Mouse (Mus musculus): ENCODE measurements around the gene 9930111J21Rik2. TPM values are rescaled to one million over a fixed set of nuclear protein-coding genes. Genes with fewer than 3 reads are reported as not detected.
"Not testable (repeated sequence)": the region's sequence is repeated elsewhere in the genome, so short reads cannot be mapped to it uniquely, and the experiment has no call there.

9930111J21Rik2 gene
- polyA plus RNA-seq, 1 experiment from 2014 or later, result 0.41 TPM

DNA sequence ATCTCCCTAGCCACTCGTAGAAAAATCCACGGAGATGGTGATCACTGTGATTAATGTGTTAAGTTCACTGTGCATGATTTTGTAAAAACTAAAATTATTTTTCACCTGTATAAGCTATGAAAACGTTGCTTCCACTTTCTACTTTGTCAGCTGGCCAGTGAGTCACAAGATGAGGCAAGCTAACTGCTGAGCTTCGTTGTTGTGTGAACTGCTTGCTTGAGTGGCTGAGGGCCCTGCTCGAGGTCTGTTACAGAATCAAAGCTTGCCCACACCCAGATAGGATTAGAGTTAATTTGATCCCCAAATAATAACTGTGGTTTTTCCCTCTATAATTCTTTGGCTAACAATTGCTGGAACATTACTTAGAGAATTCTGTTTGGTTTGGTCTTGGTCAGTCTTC is 852 bp upstream of the 9930111J21Rik2 start:
- not testable (repeated sequence) for H3K27me3 ChIP-seq (ENCODE audit: control insufficient read depth, insufficient read depth, low read length); H3K27ac ChIP-seq; H3K4me3 ChIP-seq (replicated peaks; ENCODE audit: low read length); H3K4me2 ChIP-seq (replicated peaks); H3K4me1 ChIP-seq (replicated peaks; ENCODE audit: control insufficient read depth, insufficient read depth, low read length); DNase-seq (ENCODE audit: low spot score); ATAC-seq (ENCODE audit: low FRiP score); H3K9me3 ChIP-seq (ENCODE audit: control insufficient read depth, low read length); H3K36me3 ChIP-seq (replicated peaks; ENCODE audit: control insufficient read depth, insufficient read depth); H3K9ac ChIP-seq
- no CpG with 5 or more reads among the region's 5 CpGs for WGBS

DNA sequence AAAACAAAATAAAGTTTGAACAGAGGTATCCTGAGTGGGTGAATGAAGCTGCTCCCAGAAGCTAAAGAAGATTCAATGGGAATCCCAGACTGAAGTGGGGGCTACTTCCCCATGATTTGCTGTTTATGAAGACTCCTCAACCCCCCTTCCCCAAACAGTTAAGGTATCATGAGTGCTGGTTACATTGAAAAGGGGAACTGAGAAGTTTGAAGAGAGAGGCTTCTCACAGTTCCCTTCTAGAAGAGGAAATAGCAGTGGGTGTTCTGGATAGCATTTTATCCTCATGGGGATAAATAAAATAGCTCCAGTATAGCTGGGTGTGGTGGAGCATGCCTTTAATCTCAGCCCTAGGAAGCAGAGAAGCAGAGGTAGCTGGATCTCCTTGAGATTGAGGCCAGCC is 978 bp downstream of the 9930111J21Rik2 start:
- not testable (repeated sequence) for ATAC-seq (ENCODE audit: low FRiP score); H3K4me2 ChIP-seq (replicated peaks); H3K27ac ChIP-seq

DNA sequence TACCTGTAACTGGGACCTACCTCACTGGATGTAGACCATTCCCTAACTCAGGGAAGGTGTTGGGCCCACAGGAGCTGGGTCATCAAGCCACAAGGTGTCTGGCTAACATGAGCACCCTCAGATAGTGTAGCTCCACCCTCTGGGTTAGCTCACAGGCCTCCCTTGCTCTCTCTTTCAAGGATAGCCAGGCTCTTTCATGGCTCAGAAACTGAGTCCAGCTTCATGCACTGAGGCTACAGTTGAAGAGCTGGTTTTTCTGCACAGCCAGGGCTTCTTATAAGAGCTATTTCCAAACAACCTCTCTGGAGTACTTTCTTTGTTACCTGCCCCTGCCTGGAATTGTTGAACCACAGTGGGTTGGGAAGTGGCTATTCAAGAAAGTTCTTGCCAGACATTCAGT is 39.0 kb downstream of the 9930111J21Rik2 start:
- H3K9ac ChIP-seq; H3K27me3 ChIP-seq (ENCODE audit: control insufficient read depth, insufficient read depth, low read length); DNase-seq (ENCODE audit: low spot score); H3K27ac ChIP-seq; H3K4me2 ChIP-seq (replicated peaks); ATAC-seq (ENCODE audit: low FRiP score); H3K4me1 ChIP-seq (replicated peaks; ENCODE audit: control insufficient read depth, insufficient read depth, low read length); H3K9me3 ChIP-seq (ENCODE audit: control insufficient read depth, low read length); H3K36me3 ChIP-seq (replicated peaks; ENCODE audit: control insufficient read depth, insufficient read depth); H3K4me3 ChIP-seq (replicated peaks; ENCODE audit: low read length): not testable (repeated sequence)

More for the DNA sequence above, 978 bp downstream of the 9930111J21Rik2 start:
- not testable (repeated sequence) for DNase-seq (ENCODE audit: low spot score); H3K36me3 ChIP-seq (replicated peaks; ENCODE audit: control insufficient read depth, insufficient read depth); H3K9me3 ChIP-seq (ENCODE audit: control insufficient read depth, low read length); H3K4me1 ChIP-seq (replicated peaks; ENCODE audit: control insufficient read depth, insufficient read depth, low read length); H3K27me3 ChIP-seq (ENCODE audit: control insufficient read depth, insufficient read depth, low read length); H3K4me3 ChIP-seq (replicated peaks; ENCODE audit: low read length); H3K9ac ChIP-seq

DNA sequence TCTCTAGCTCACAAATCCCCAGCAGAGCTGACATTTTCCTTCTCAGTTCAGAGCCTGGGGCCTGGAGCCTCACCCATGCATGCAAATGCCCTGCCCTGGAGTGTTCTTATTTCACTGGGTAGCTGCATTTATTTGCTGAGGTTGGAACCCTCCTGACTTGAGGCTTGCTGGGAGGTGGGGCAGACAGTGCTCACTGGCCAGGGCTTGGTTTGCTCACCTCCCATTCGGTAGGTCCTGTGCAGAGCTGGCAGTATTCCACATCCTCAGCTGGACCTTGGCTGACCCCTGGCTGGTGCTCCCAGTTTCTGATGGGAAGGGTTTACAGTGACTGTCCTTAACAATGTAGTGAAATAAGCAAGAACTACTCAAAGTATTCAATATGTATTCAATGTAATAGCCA is 44.3 kb downstream of the 9930111J21Rik2 start:
- H3K27me3 ChIP-seq (ENCODE audit: control insufficient read depth, insufficient read depth, low read length); H3K27ac ChIP-seq; H3K9ac ChIP-seq; ATAC-seq (ENCODE audit: low FRiP score); DNase-seq (ENCODE audit: low spot score); H3K36me3 ChIP-seq (replicated peaks; ENCODE audit: control insufficient read depth, insufficient read depth); H3K4me3 ChIP-seq (replicated peaks; ENCODE audit: low read length); H3K4me2 ChIP-seq (replicated peaks); H3K4me1 ChIP-seq (replicated peaks; ENCODE audit: control insufficient read depth, insufficient read depth, low read length); H3K9me3 ChIP-seq (ENCODE audit: control insufficient read depth, low read length): not testable (repeated sequence)
- WGBS, result 42% methylated on average over 1 of the region's 1 CpGs

DNA sequence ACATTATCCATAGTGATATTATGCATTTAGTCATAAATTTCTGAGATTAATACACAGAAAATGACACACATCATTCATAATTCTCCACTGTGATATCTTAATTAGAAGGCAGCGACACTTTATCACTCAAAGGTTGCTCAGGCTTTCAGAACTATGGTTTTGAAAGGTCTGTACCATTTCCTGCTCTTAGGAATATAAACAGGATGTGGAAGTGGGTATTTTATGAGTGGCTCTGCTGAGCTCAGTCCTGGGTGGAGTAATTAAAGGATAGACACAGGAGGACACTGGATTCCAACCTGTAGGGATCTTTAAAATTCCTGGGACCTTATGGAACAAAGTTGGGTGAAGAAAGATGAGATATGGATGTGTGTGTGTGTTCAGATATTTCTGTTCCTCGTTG is 44.7 kb downstream of the 9930111J21Rik2 start:
- not testable (repeated sequence) for H3K4me1 ChIP-seq (replicated peaks; ENCODE audit: control insufficient read depth, insufficient read depth, low read length); DNase-seq (ENCODE audit: low spot score); H3K4me2 ChIP-seq (replicated peaks); H3K27me3 ChIP-seq (ENCODE audit: control insufficient read depth, insufficient read depth, low read length); H3K9me3 ChIP-seq (ENCODE audit: control insufficient read depth, low read length); ATAC-seq (ENCODE audit: low FRiP score); H3K36me3 ChIP-seq (replicated peaks; ENCODE audit: control insufficient read depth, insufficient read depth); H3K4me3 ChIP-seq (replicated peaks; ENCODE audit: low read length); H3K9ac ChIP-seq; H3K27ac ChIP-seq
- WGBS, result 75% methylated on average over 2 of the region's 2 CpGs

DNA sequence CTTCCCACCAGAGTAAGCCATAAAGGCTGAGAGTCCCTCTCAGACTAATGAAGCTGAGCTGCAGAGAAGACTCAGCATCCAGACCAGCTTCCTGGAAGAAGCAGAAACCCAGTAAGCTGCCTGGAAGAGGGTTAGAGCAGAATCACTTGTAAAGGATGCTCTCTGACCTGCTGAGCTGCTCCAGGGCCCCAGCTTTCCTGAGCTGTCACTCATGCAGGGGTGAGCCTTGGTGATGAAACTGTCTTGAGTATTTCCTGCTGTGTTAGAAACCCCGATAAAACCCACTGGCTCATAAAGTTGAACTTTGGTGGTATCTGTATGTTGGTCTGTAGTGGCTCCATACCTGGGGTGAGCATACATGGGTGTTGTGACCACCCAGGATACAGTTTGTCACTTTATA is 50.6 kb downstream of the 9930111J21Rik2 start:
- not testable (repeated sequence) for H3K9me3 ChIP-seq (ENCODE audit: control insufficient read depth, low read length); H3K27ac ChIP-seq; ATAC-seq (ENCODE audit: low FRiP score); H3K9ac ChIP-seq; H3K4me1 ChIP-seq (replicated peaks; ENCODE audit: control insufficient read depth, insufficient read depth, low read length); DNase-seq (ENCODE audit: low spot score); H3K4me3 ChIP-seq (replicated peaks; ENCODE audit: low read length); H3K36me3 ChIP-seq (replicated peaks; ENCODE audit: control insufficient read depth, insufficient read depth); H3K4me2 ChIP-seq (replicated peaks); H3K27me3 ChIP-seq (ENCODE audit: control insufficient read depth, insufficient read depth, low read length)
- WGBS, result 96% methylated on average over 1 of the region's 1 CpGs

DNA sequence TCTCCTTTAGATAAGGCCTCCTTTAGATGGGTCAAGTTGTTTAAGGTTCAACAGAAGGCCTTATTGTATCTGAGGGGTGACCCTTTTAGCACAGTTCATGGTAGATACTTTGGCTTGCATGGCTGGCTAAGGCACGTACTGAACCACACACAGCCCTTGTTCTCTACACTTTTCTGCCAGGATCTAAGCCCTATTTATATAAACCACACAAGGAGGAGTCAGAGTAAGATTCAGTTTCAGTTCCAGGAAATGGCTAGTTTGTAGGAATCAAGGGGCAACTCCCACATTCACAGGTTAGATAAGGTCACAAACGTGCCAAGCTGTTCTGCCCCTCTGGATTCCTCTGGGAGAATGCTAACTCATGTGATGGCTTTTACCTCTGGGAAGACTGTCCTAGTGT is 57.0 kb downstream of the 9930111J21Rik2 start, which contains the start of gene Tgtp1:
Gene Tgtp1, minus strand, starts transcription at position 155 of the 400 bp plus-strand sequence.
- not testable (repeated sequence) for DNase-seq (ENCODE audit: low spot score); H3K27ac ChIP-seq; H3K36me3 ChIP-seq (replicated peaks; ENCODE audit: control insufficient read depth, insufficient read depth); H3K4me1 ChIP-seq (replicated peaks; ENCODE audit: control insufficient read depth, insufficient read depth, low read length); ATAC-seq (ENCODE audit: low FRiP score); H3K9me3 ChIP-seq (ENCODE audit: control insufficient read depth, low read length); H3K4me2 ChIP-seq (replicated peaks); H3K4me3 ChIP-seq (replicated peaks; ENCODE audit: low read length); H3K27me3 ChIP-seq (ENCODE audit: control insufficient read depth, insufficient read depth, low read length); H3K9ac ChIP-seq
- WGBS, result 78% methylated on average over 2 of the region's 2 CpGs

DNA sequence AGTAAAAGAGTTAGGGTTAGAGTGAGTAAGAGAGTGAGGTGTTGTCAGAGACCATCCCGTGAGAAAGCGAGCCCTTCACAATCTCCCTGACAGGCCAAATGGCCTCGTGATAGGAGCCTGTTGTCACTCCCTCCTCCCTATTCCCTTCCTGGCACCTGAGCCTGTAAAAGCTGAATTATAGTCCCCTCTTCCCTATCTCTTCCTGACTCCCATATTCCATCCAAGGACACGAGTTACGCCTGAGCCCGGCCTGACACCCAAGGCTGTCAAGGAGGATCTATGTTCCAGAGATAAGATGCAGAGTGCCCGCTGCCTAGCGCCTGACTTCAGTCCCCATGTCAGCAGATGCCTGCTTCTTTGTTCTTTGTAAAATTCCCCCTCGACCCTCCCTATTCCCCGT is 57.7 kb downstream of the 9930111J21Rik2 start:
- H3K27me3 ChIP-seq (ENCODE audit: control insufficient read depth, insufficient read depth, low read length); H3K4me2 ChIP-seq (replicated peaks); H3K9ac ChIP-seq; H3K4me3 ChIP-seq (replicated peaks; ENCODE audit: low read length); ATAC-seq (ENCODE audit: low FRiP score); H3K27ac ChIP-seq; H3K4me1 ChIP-seq (replicated peaks; ENCODE audit: control insufficient read depth, insufficient read depth, low read length); DNase-seq (ENCODE audit: low spot score); H3K36me3 ChIP-seq (replicated peaks; ENCODE audit: control insufficient read depth, insufficient read depth); H3K9me3 ChIP-seq (ENCODE audit: control insufficient read depth, low read length): not testable (repeated sequence)
- 50% methylated on average over 10 of the region's 10 CpGs for WGBS

DNA sequence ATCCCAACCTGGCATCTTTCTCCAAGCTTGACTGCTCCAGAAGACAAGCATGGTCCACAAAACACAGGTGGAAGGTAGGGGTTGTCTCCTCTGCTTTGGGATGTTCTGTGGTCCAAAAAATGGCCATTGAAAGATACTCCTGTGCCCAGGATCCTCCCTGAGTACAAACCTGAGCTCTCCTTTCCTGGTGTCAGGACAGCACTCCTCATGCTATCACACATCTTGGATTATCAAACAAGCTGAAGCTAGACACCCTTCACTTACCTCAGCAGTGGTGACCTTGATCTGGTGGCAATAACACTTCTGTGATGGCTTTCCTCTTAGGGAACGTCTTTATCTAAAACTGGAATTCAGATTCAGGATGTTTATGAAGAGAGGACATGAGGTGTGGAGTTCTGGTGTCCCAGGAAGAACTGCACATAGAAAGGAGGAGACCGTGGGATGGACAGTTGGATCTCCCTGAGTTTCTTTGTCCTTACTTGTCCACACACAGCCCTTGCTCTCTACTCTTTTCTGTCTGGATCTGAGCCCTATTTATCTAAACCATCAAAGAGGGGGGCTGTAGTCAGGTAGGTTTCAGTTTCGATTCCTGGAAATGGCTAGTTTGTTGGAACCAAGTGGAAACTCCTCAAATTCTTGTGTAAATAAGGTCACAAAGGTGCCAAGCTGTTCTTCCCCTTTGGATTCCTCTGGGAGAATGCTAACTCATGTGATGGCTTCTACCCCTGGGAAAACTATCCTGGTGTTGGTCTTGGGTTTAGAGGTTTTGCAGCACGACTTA is 59.1 kb downstream of the 9930111J21Rik2 start, which contains the start of gene Gm12185:
Gene Gm12185, minus strand, starts transcription at position 487 of the 781 bp plus-strand sequence.
- WGBS, result 61% methylated on average over 4 of the region's 4 CpGs
- H3K36me3 ChIP-seq (replicated peaks; ENCODE audit: control insufficient read depth, insufficient read depth); H3K9ac ChIP-seq; ATAC-seq (ENCODE audit: low FRiP score); H3K9me3 ChIP-seq (ENCODE audit: control insufficient read depth, low read length); H3K27ac ChIP-seq; DNase-seq (ENCODE audit: low spot score); H3K4me2 ChIP-seq (replicated peaks); H3K4me1 ChIP-seq (replicated peaks; ENCODE audit: control insufficient read depth, insufficient read depth, low read length); H3K4me3 ChIP-seq (replicated peaks; ENCODE audit: low read length); H3K27me3 ChIP-seq (ENCODE audit: control insufficient read depth, insufficient read depth, low read length): not testable (repeated sequence)
